Mouse (Mus musculus) heart, postnatal 25 days (tissue): ENCODE data around the gene Rgs7bp. TPM values are rescaled to one million over a fixed set of nuclear protein-coding genes. Genes with fewer than 3 reads are reported as not detected.
A peak's percentile ranks its signal among the peaks of the same experiment; 100 is the strongest.
"Not testable (repeated sequence)": the region's sequence is repeated elsewhere in the genome, so short reads cannot be mapped to it uniquely, and the experiment has no call there.

Experiments used
- DNase-seq: peaks from one replicate; pipeline ENCODE4 v3.0.0; 2022; ENCODE audit warnings: low spot score
- intact Hi-C: fragments of 180-260 bp; cut with DNase I; formaldehyde crosslinking; loops from one replicate; pipeline ENCODE4 v1.15.1; 2025
- total RNA-seq, 2 experiments: library from RNA; stranded (reverse); gene quantifications; 2 replicates each; pipeline ENCODE4 v1.2.3; 2021

The Rgs7bp gene
- total RNA-seq, 2 experiments from 2014 or later = 3.4 to 4.0 TPM

- intact Hi-C loops = loop anchor here (1.0 to 5.0 kb wide), 5 partner anchors 101 to 429 kb away; no protein-coding TSS in a partner anchor
- DNase-seq = peak; percentile 21
Measured at GRCm38 (mm10) chr13:104947958-104948357, 106.8 kb downstream of the Rgs7bp start.

DNA sequence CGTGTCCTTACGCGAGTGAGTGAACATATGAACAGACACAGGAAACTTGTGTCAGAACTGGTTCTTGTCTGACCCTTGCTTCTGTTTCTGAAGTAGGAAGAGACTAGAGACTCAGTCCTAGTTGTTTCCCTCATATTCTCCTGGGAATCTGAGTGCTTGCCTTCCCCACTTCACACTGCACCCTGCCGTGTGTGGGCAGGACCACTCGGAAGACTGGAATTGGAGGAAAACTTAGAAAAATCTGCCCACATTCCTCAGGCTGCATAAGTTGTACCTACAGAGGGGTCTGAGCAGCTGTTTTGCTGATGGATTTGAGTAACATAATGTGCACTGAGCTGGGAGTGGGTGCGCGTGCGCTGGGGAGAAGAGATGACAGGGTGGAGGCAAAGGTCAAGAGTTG, 114.2 kb downstream of the Rgs7bp start:
- intact Hi-C loops = loop anchor here (1.0 to 5.0 kb wide), 2 partner anchors 135 to 653 kb away; partner anchors contain the start of gene Adamts6
- no peak for DNase-seq

DNA sequence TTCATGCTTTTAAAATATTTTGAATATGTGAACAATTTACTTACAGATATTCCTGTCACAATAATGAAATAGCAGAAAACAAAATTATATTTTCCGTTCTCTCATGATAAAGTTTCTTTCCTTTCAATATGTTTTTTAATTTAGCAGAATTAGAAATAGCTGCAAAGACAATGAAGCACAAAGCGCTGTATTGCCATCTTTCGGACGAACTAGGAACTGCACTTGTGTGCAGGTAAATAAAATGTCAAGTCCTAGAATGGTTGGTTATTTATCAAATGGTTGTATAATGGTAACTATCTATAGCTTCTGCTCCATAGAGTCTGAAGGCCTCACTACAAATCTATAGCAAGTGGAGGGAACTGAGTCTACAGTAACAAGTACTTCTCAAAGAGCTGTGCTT, 114.9 kb downstream of the Rgs7bp start:
- intact Hi-C loops = loop anchor here (1.0 to 5.0 kb wide), 2 partner anchors 135 to 653 kb away; partner anchors contain the start of gene Adamts6
- DNase-seq = no peak

DNA sequence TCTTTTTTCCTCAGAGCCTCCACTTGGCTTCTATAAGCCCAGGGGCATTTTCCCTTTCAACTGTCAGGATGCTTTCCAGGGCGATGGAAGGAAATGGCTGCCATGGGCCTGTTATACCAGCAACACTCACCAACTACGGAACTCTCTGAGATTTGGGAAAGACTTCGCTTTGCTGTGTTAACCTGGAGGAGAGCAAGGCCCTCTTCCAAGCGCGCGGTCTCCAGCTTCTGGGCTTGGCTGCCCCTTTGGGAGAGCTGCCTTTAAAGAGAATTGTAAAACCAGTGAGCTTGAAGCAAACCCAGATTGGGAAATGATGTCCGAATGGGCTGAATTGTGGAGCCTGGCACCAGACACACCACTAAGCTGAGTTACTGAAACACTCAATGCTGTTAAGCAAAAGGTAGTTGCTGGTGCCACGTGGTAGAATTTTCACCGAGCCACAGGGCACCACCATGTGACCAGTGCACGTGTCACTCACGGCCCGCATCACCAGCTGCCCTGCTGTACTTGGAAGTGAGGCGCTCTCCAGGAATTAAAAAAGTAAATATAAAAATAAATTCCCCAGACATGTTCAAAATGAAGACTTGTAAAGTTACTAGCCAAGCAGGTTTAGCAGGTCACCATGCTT, 115.7 kb downstream of the Rgs7bp start:
- no peak for DNase-seq
- intact Hi-C loops = no loop called here

GRCm38 (mm10) chr13:104937759-104938158, 117.0 kb downstream of the Rgs7bp start:
- intact Hi-C loops = no loop called here
- DNase-seq = no peak

GRCm38 (mm10) chr13:104936586-104936985, 118.1 kb downstream of the Rgs7bp start:
- intact Hi-C loops = no loop called here
- DNase-seq = no peak

- no peak for DNase-seq
- intact Hi-C loops = no loop called here
Measured at GRCm38 (mm10) chr13:104931635-104932532, 122.8 kb downstream of the Rgs7bp start.

DNA sequence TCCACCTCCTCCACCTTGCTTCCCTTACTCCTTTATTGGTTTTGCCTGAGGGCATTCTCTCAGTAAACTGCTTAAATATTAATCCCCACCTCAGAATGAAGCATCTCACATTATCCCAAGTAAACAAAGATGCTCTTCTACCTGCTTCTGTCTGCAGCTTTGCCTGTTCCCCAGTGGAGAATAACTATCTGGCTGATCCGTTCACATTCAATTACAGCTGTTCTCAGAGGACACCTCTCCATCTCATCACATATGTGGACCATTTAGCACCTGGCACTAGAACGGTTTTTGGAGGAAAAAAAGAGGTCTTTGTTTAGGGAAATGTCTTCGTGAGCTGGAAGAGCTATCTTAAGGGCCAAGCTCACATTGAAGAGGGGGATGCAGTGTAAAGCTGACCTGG, 123.9 kb downstream of the Rgs7bp start:
- DNase-seq = no peak
- intact Hi-C loops = no loop called here

GRCm38 (mm10) chr13:104918663-104919062, 136.1 kb downstream of the Rgs7bp start:
- DNase-seq = no peak
- intact Hi-C loops = no loop called here

DNA sequence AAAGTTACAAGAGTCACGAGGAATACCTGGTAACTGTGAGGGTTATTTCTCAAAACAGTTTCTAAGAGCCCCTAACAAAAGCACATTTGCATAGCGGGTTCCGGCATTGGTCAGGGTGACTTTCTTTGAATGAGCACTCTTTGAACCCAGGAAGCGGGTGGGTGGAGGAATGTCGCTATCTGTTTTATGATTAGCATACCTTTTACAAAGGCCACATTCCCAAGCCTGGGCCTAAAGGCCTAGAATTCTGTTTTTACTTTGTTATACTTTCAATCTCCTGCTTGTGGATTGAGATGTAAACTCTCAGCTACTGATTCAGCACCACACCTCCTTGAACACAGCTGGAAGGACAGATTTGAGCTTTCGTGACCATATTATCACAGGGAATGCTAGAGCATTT, 138.0 kb downstream of the Rgs7bp start:
- intact Hi-C loops, DNase-seq: not testable (repeated sequence)

DNA sequence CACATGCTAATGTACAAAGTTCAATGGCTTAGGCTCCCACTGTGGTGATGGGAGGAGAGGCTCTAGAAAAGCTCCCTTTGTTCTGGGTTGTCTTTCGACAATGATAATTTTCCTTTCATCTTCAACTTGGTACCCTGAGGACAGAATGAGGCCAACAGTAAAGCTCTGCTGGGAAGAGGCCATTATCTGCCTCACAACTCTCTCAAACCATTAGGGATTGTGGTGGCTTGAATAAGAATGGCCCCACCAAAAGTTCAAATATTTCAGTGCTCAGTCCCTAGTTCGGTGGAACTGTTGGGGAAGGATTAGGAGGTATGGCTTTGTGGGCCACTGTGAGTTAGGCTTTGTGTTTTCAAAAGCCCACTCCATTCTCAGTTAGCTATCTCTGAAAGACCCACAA, 138.6 kb downstream of the Rgs7bp start:
- no peak for DNase-seq
- intact Hi-C loops = no loop called here

GRCm38 (mm10) chr13:104914288-104914895, 140.3 kb downstream of the Rgs7bp start:
- intact Hi-C loops = no loop called here
- no peak for DNase-seq

DNA sequence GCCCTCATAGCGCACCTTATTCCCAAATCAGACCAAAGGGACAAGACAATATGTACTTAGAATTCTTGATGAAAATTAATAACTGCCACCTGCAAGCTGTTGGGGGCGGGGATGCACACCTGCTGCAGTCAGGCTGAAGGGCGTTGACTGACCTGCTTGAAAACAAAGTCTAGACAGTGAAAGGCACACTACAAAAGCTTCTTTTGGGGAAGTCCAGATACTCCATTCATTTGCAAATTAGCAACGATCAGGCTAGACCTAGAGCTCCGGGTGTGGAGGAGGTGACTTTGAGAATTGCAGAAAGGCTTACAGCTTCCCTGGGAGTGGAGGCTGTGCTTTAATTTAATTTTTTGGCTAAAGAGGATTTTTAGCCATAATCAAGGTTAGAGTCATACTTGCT, 143.1 kb downstream of the Rgs7bp start:
- DNase-seq = not testable (repeated sequence)

DNA sequence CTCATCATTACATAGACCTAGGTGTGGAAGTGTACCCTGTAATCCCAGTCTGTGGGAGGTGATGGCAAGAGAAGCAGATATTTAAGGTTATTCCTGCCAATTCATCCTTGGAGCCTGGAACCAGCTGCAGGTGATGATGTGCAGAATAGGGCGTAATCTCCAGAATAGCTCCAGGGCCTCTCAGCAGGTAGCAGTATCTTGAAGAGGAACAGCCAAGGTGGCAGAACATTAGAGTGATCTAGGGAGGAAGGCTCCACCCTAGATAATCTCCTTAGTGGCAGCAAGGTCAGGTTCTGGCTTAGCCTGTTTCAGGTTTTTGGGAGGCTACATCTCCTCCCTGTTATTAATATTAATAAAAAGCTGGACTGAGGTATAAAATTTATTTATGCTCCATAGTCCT, 143.7 kb downstream of the Rgs7bp start:
- DNase-seq, intact Hi-C loops: not testable (repeated sequence)

More for the DNA sequence above, 143.1 kb downstream of the Rgs7bp start:
- intact Hi-C loops = not testable (repeated sequence)

DNA sequence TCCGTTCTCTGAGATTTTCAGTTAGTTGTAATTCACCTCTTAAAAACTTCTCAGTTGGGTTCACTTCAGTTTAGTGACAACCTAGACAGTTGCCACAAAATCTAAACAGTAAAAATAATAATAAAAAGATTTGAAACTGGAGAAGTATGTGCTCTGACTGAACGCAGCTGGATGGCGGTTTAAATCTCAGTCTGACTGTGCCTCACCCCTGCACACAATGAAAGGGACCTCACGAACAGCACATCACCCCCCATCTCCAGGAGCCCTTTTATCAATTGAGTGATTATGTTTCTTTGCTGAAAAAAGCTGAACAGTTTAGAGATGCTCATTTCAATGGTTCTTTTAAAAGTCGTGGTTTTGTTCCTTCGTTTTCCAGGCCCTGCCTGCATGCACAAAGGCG, 146.0 kb downstream of the Rgs7bp start:
- intact Hi-C loops = no loop called here
- DNase-seq = no peak

Other genes with a start within 250 kb of the Rgs7bp start
- gene Cwc27, start 237.8 kb downstream of the Rgs7bp start, total RNA-seq = 10 to 100 TPM; 15.6 to 15.7 TPM
- not detected for gene Shisal2b, start 191.0 kb downstream of the Rgs7bp start, total RNA-seq
- gene 4933425L06Rik, start 27.2 kb upstream of the Rgs7bp start, total RNA-seq = not detected
- under 1 TPM; 0.61 to 0.81 TPM for gene Rnf180, start 239.9 kb upstream of the Rgs7bp start, total RNA-seq